Mouse (Mus musculus) olfactory bulb, adult 2 months (tissue): Measurements from ENCODE around the gene Stk10.

Experiments
- CTCF ChIP-seq: fragments of 200-500 bp; IDR thresholded peaks from 2 replicates; pipeline ENCODE4 v1.5.1; 2012; ENCODE audit warnings: low read depth, mild to moderate bottlenecking, low read length, moderate library complexity; ENCODE audit not compliant: insufficient read depth
- POLR2A ChIP-seq: fragments of 200-500 bp; IDR thresholded peaks from 2 replicates; pipeline ENCODE4 v1.6.1; 2012; ENCODE audit warnings: mild to moderate bottlenecking, low read depth, low read length, moderate library complexity; ENCODE audit not compliant: insufficient read depth

GRCm38 (mm10) chr11:32621831-32622478 lies 88.8 kb downstream of the Stk10 start:
- TF ChIP-seq CTCF: no peak
- no peak for TF ChIP-seq POLR2A
